Mouse (Mus musculus): ENCODE results near the gene Trp53tg5.

Gene Trp53tg5

DNA sequence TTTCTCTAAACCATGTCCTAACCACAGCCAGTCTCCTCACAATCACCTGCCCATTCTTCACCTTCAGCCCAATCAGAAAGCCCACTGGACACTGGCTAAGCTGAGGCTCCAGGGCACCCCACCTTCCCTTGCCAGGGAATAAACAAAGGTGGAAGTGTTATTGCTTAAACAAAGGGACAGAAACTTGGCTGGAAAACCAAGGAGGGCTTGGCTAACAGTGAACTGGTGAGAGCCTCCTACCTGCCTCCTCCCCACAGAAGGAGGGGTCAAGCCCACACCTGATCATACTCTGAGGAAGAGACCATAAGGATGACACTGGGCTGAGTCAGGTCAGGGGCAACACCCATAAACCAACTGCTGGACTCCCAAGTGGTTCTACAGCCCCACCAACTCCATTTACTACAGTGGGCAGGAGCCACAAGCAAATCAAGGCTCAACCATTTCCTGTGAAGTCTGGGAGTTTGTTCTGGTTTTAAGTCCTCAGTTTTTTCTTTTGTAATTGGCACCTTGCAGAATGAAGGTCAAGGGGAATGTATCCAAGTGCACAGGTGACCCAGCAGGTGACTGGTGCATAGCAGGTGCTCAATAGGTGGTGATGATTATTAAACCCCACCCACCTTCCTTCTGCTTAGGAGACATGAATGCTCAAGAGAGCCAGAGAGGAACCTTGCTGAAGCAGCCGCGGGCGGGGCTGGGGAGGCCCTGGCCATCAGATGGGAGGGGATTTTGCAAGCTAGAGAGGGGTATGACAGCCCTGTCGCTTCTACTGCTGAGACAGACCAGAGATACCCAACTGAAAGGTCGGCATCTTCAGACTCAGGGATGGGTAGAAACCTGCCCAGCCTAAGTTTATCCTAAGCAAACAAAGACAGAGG is 38.1 kb downstream of the Trp53tg5 start:
- ATAC-seq (ENCODE audit: insufficient number of reproducible peaks, low FRiP score, low TSS enrichment): no peak

DNA sequence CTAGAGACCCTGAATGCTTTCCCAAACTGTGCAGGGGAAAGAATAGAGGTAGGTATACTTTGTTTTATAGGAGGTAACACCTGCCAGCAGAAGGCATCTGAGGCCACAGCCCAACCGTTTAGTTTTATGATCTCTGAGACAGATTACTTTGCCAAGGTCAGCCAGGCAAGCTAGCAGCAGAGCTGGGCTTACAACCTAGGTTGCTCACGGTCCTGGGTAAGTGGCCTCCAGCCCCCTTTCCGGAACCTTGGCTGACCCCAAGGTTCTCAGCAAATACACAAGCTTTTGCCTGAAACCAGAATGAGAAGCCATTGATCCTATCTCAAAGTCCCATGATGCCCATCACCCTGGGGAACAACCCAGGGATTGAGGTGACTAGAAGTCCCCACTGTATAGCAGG is 38.8 kb downstream of the Trp53tg5 start:
- no peak for ATAC-seq (ENCODE audit: insufficient number of reproducible peaks, low FRiP score, low TSS enrichment)

DNA sequence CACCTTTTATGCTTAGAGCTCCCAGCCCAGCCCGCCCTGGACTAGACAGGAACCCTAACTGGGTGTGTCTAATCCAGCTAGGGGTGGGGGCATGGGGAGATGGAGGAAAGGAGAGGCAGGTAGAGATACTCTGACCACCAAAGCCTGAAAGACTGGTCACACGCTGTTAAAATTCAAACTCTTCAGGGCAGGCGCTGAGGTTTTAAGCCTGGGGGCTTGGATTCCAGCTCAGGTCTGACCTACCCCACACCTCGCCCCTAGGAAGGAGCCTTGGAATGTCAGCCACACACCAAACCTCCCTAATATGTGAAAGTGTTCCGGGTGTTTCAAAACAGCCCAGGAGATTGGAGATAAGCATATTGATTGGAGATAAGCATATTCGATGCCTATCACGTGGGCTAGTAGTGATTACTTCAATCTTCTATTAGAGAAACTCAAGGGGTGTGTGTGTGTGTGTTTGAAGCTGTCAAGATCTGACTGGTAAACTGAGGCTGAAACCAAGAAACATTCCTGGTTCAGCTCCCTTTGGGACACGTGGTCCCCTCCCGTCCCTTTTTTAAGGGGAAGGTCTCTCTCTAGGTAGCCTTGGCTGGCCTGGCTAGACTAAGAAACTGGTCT is 40.1 kb downstream of the Trp53tg5 start:
- ATAC-seq (ENCODE audit: insufficient number of reproducible peaks, low FRiP score, low TSS enrichment): no peak

GRCm38 (mm10) chr2:164432541-164433191 is 40.9 kb downstream of the Trp53tg5 start:
- no peak for ATAC-seq (ENCODE audit: insufficient number of reproducible peaks, low FRiP score, low TSS enrichment)

GRCm38 (mm10) chr2:164431676-164432465 is 41.7 kb downstream of the Trp53tg5 start:
- ATAC-seq (ENCODE audit: insufficient number of reproducible peaks, low FRiP score, low TSS enrichment): no peak

DNA sequence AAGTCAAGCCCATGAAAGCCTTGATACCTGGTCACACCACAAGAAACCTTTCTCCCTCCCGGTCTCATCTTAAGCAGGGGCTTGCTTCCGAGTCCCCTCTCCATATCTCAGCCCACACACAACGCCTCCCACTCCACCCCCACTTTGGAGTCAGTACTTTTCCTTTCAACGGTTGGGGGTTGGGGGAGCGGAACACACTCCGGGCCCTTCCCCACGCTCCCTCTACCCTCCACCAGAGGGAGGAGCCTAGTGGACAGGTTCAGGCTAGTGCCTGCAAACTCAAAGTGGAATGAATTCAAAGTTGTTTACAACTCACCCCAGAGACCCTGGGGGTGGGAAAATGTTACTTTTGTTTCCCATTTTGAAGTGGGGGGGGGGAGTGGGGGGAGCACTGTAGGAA is 42.8 kb downstream of the Trp53tg5 start:
- ATAC-seq (ENCODE audit: insufficient number of reproducible peaks, low FRiP score, low TSS enrichment): no peak

DNA sequence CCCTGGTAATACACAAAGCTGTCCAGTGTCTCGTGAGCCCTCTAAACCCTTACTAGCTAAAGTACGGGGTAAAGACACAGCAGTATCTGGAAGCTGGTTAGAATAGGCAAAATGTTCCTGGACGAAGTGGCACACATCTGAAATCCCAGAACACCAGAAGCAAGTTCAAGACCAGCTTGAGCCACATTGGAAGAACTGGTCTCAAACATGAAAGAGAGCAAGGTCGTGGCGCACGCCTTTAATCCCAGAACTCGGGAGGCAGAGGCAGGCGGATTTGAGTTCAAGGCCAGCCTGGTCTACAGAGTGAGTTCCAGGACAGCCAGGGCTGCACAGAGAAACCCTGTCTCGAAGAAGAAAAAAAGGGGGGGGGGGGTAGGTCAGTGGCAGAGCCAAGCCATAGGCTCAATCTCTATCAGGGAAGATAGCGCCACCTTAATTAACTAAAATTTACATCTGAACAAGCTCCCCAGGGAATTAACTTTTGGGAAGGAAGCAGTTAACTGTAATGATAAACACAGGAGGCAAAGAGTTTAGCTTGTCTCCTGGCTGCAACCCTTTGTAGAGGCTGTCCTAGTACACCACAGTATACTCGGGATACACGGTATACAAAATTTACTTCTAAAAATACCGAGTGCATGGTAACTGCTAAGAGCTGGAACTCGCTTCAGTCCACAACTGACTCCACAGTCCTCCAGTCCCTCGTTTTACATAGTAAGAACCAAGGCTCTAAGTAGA is 43.5 kb downstream of the Trp53tg5 start:
- ATAC-seq (ENCODE audit: insufficient number of reproducible peaks, low FRiP score, low TSS enrichment): no peak

DNA sequence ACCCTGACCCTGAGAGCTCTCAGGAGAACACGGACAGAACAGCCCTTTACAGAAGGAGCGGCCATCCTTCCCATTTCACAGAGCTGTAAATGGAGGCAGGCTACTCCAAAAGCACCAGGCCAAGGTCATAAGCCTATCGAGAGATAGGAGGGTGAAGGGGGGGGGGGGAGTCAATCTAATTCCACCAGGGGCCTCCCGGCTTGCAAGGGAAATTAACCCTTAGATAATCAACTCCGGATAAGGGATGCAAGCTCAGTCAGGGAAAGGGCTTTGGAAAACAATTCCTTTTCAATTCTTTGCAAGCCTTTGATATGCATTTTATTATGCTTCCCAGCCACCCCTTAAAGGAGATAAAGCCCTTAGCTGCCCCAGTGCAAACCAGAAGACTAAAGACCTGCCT is 45.1 kb downstream of the Trp53tg5 start:
- no peak for ATAC-seq (ENCODE audit: insufficient number of reproducible peaks, low FRiP score, low TSS enrichment)

- no peak for ATAC-seq (ENCODE audit: insufficient number of reproducible peaks, low FRiP score, low TSS enrichment)
These were observed 46.6 kb downstream of the Trp53tg5 start for GRCm38 (mm10) chr2:164426952-164427351.

- no peak for ATAC-seq (ENCODE audit: insufficient number of reproducible peaks, low FRiP score, low TSS enrichment)
These were observed 47.4 kb downstream of the Trp53tg5 start for GRCm38 (mm10) chr2:164426121-164426520.

DNA sequence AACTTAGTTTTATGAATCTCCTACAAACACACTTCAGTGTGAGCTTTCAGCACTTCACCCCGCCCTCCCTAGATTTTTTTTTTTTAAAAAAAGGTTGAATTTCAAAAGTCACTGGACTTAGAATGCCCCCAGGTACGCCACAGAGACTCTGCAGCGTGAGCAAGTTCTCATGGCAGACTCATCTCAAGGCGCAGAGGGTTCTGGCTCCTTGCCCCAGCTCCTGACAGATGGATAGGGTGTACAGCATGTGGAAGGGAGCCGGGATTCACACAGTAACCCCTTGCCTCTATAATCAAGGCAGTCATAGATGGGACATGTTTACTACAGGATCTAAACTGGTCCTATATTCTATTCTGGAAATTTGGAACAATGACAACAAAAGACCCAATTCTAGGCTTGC is 48.1 kb downstream of the Trp53tg5 start:
- ATAC-seq (ENCODE audit: insufficient number of reproducible peaks, low FRiP score, low TSS enrichment): no peak

- ATAC-seq (ENCODE audit: insufficient number of reproducible peaks, low FRiP score, low TSS enrichment): no peak
These were observed 49.1 kb downstream of the Trp53tg5 start for GRCm38 (mm10) chr2:164424406-164424805.

- ATAC-seq (ENCODE audit: insufficient number of reproducible peaks, low FRiP score, low TSS enrichment): no peak
These were observed 50.1 kb downstream of the Trp53tg5 start for GRCm38 (mm10) chr2:164423464-164423863.

- no peak for ATAC-seq (ENCODE audit: insufficient number of reproducible peaks, low FRiP score, low TSS enrichment)
These were observed 50.7 kb downstream of the Trp53tg5 start for GRCm38 (mm10) chr2:164422675-164423393.

GRCm38 (mm10) chr2:164421979-164422378 is 51.5 kb downstream of the Trp53tg5 start:
- ATAC-seq (ENCODE audit: insufficient number of reproducible peaks, low FRiP score, low TSS enrichment): no peak

GRCm38 (mm10) chr2:164421306-164421705 is 52.2 kb downstream of the Trp53tg5 start:
- no peak for ATAC-seq (ENCODE audit: insufficient number of reproducible peaks, low FRiP score, low TSS enrichment)
